Mouse (Mus musculus): ENCODE results near the gene Sh3glb2.

DNA sequence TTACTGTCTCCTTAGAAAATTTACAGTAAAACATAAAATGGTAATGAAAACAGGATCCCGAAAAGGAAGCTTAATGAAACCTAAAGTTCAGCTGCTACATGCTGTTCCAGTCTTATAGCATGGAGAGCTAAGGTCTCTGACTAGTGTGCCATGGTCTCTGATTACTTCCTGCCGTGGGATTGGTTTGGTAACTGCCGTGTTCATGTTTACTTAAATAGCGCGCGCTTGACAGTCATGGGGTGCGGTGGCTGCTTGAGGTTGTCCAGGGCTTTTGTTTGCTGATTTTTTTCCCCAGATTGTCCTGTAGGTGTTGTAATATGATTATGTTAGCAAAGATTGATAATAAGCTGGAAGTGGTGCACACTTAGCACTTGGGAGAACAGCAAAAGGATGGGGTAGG, 53.0 kb downstream of the Sh3glb2 start:
- TF ChIP-seq POLR2A (IDR thresholded peaks at IDR 0.05; ENCODE audit: low read depth, low read length) (no peak), CTCF (IDR thresholded peaks at IDR 0.05; ENCODE audit: extremely low read depth, insufficient read depth, insufficient read length, insufficient replicate concordance) (no peak)

Data from spleen, adult 2 months (tissue).